Mouse (Mus musculus) MEL (cell line): ENCODE results near the gene Mettl27. TPM values are rescaled to one million over a fixed set of nuclear protein-coding genes. Genes with fewer than 3 reads are reported as not detected.

Source experiments
- DNase-seq: peaks from one replicate; pipeline ENCODE4 v3.0.0; 2011; ENCODE audit warnings: low read depth, low spot score
- H3K27ac ChIP-seq: 2 replicates; pipeline ENCODE4 v1.5.1; 2012; ENCODE audit warnings: low read depth, mild to moderate bottlenecking, control low read depth, low read length, moderate library complexity; ENCODE audit not compliant: control insufficient read depth
- H3K27me3 ChIP-seq, 2 experiments: fragments of 150-350 bp in 1 of 2; sonication (generic) in 1 of 2; 2 replicates each; pipeline ENCODE4 v1.6.1; 2012; ENCODE audit warnings: low read length in 2 of 2, mild to moderate bottlenecking in 2 of 2, improper control_type of control experiment in 1 of 2, moderate library complexity in 1 of 2; ENCODE audit not compliant: insufficient read depth in 2 of 2, control insufficient read depth in 1 of 2
- H3K36me3 ChIP-seq, 2 experiments: 2 replicates each; pipeline ENCODE4 v1.6.1; 2012 to 2014; ENCODE audit warnings: low read length in 2 of 2, improper control_type of control experiment in 1 of 2, inconsistent platforms in 1 of 2, mild to moderate bottlenecking in 1 of 2; ENCODE audit not compliant: insufficient read depth in 2 of 2, control insufficient read depth in 1 of 2
- H3K4me1 ChIP-seq, 2 experiments: fragments of 150-350 bp in 1 of 2; sonication (generic) in 1 of 2; 2 replicates each; pipeline ENCODE4 v1.6.1; 2012; ENCODE audit warnings: low read length in 2 of 2, improper control_type of control experiment in 1 of 2, mild to moderate bottlenecking in 1 of 2; ENCODE audit not compliant: insufficient read depth in 2 of 2, control insufficient read depth in 1 of 2
- H3K4me3 ChIP-seq, 2 experiments: fragments of 150-350 bp in 1 of 2; sonication (generic) in 1 of 2; 2 replicates each; pipeline ENCODE4 v1.5.1; 2012; ENCODE audit warnings: low read depth in 2 of 2, low read length in 2 of 2, mild to moderate bottlenecking in 2 of 2, moderate library complexity in 2 of 2, control low read depth in 1 of 2, improper control_type of control experiment in 1 of 2; ENCODE audit not compliant: control insufficient read depth in 1 of 2, insufficient read depth in 1 of 2
- H3K79me2 ChIP-seq: 2 replicates; pipeline ENCODE4 v1.6.1; 2012; ENCODE audit warnings: mild to moderate bottlenecking, low read length, moderate library complexity; ENCODE audit not compliant: control insufficient read depth, poor library complexity, insufficient read depth
- H3K9ac ChIP-seq: 2 replicates; pipeline ENCODE4 v1.6.1; 2012; ENCODE audit warnings: low read depth, mild to moderate bottlenecking, control low read depth, low read length, moderate library complexity; ENCODE audit not compliant: control insufficient read depth, poor library complexity, severe bottlenecking
- H3K9me3 ChIP-seq: fragments of 150-350 bp; sonication (generic); replicated peaks from 2 replicates; pipeline ENCODE4 v1.6.1; 2012; ENCODE audit warnings: mild to moderate bottlenecking, low read length, improper control_type of control experiment, moderate library complexity; ENCODE audit not compliant: insufficient read depth
- BHLHE40 ChIP-seq: IDR thresholded peaks from 2 replicates; pipeline ENCODE4 v1.6.1; 2012; ENCODE audit warnings: low read depth, mild to moderate bottlenecking, inconsistent platforms, low read length, improper control_type of control experiment, borderline replicate concordance
- CHD1 ChIP-seq: IDR thresholded peaks from 2 replicates; pipeline ENCODE4 v1.6.1; 2012; ENCODE audit warnings: low read depth, mild to moderate bottlenecking, inconsistent platforms, low read length, improper control_type of control experiment
- E2F4 ChIP-seq: IDR thresholded peaks from 2 replicates; pipeline ENCODE4 v1.6.1; 2011; ENCODE audit warnings: low read depth, low read length, improper control_type of control experiment, borderline replicate concordance
- ELF1 ChIP-seq: IDR thresholded peaks from 2 replicates; pipeline ENCODE4 v1.6.1; 2014; ENCODE audit warnings: low read depth, mild to moderate bottlenecking, inconsistent platforms, low read length, improper control_type of control experiment, moderate library complexity
- EP300 ChIP-seq, 2 experiments: IDR thresholded peaks; 2 replicates each; pipeline ENCODE4 v1.6.1; 2011; ENCODE audit warnings: improper control_type of control experiment in 2 of 2, low read length in 2 of 2, low read depth in 1 of 2, mild to moderate bottlenecking in 1 of 2
- GABPA ChIP-seq: IDR thresholded peaks from 2 replicates; pipeline ENCODE4 v1.6.1; 2012; ENCODE audit warnings: low read depth, mild to moderate bottlenecking, inconsistent platforms, low read length, improper control_type of control experiment, moderate library complexity
- GATA1 ChIP-seq: IDR thresholded peaks from 2 replicates; pipeline ENCODE4 v1.6.1; 2011; ENCODE audit warnings: low read depth, low read length, improper control_type of control experiment
- KAT2A ChIP-seq: conservative IDR thresholded peaks from 2 replicates; pipeline ENCODE4 v1.6.1; 2012; ENCODE audit warnings: low read depth, low read length, improper control_type of control experiment, inconsistent platforms
- MAFK ChIP-seq: IDR thresholded peaks from 2 replicates; pipeline ENCODE4 v1.6.1; 2011; ENCODE audit warnings: low read depth, mild to moderate bottlenecking, low read length, improper control_type of control experiment, borderline replicate concordance
- MAX ChIP-seq: IDR thresholded peaks from 2 replicates; pipeline ENCODE4 v1.6.1; 2011; ENCODE audit warnings: low read length, improper control_type of control experiment
- MEF2A ChIP-seq: IDR thresholded peaks from 2 replicates; pipeline ENCODE4 v1.6.1; 2014; ENCODE audit warnings: low read depth, mild to moderate bottlenecking, inconsistent platforms, low read length, improper control_type of control experiment; ENCODE audit not compliant: poor library complexity, insufficient replicate concordance, severe bottlenecking; ENCODE audit errors: extremely low read depth
- NELFE ChIP-seq: IDR thresholded peaks from 2 replicates; pipeline ENCODE4 v1.6.1; 2011; ENCODE audit warnings: low read depth, low read length, improper control_type of control experiment
- NRF1 ChIP-seq: IDR thresholded peaks from 2 replicates; pipeline ENCODE4 v1.6.1; 2014; ENCODE audit warnings: low read depth, mild to moderate bottlenecking, inconsistent platforms, low read length, improper control_type of control experiment, moderate library complexity; ENCODE audit not compliant: poor library complexity, insufficient read depth, severe bottlenecking
- POLR2A ChIP-seq, 2 experiments: IDR thresholded peaks; 2 replicates each; pipeline ENCODE4 v1.6.1; 2011 to 2012; ENCODE audit warnings: low read length in 2 of 2, mild to moderate bottlenecking in 2 of 2, control low read depth in 1 of 2, improper control_type of control experiment in 1 of 2, low read depth in 1 of 2, moderate library complexity in 1 of 2; ENCODE audit not compliant: control insufficient read depth in 1 of 2, insufficient read depth in 1 of 2, poor library complexity in 1 of 2
- SIN3A ChIP-seq: IDR thresholded peaks from 2 replicates; pipeline ENCODE4 v1.6.1; 2012; ENCODE audit warnings: low read length, improper control_type of control experiment, inconsistent platforms
- TAL1 ChIP-seq: IDR thresholded peaks from 2 replicates; pipeline ENCODE4 v1.6.1; 2012; ENCODE audit warnings: mild to moderate bottlenecking, inconsistent platforms, low read length, moderate library complexity, mixed read lengths
- TBP ChIP-seq: IDR thresholded peaks from 2 replicates; pipeline ENCODE4 v1.8.0; 2011; ENCODE audit warnings: low read depth, low read length, improper control_type of control experiment
- TCF12 ChIP-seq: IDR thresholded peaks from 2 replicates; pipeline ENCODE4 v1.6.1; 2014; ENCODE audit warnings: low read depth, mild to moderate bottlenecking, inconsistent platforms, low read length, improper control_type of control experiment, moderate library complexity
- UBTF ChIP-seq: IDR thresholded peaks from 2 replicates; pipeline ENCODE4 v1.6.1; 2012; ENCODE audit warnings: low read depth, mild to moderate bottlenecking, inconsistent platforms, low read length, improper control_type of control experiment, moderate library complexity, borderline replicate concordance; ENCODE audit not compliant: insufficient read depth
- USF1 ChIP-seq: IDR thresholded peaks from 2 replicates; pipeline ENCODE4 v1.6.1; 2014; ENCODE audit warnings: low read depth, mild to moderate bottlenecking, inconsistent platforms, low read length, improper control_type of control experiment, moderate library complexity
- USF2 ChIP-seq, 2 experiments: IDR thresholded peaks; 2 replicates each; pipeline ENCODE4 v1.6.1; 2011 to 2012; ENCODE audit warnings: improper control_type of control experiment in 2 of 2, low read length in 2 of 2, borderline replicate concordance in 1 of 2, inconsistent platforms in 1 of 2, low read depth in 1 of 2, mild to moderate bottlenecking in 1 of 2; ENCODE audit not compliant: insufficient read depth in 1 of 2
- polyA plus RNA-seq, 2 experiments: library from polyadenylated mRNA; stranded (reverse) in 1 of 2; unstranded in 1 of 2; fragments of >175 nt in 1 of 2; fragments of >200 nt in 1 of 2; gene quantifications; 2 replicates each; pipeline versions ENCODE4 v1.2.1 to v1.2.4; 2012; ENCODE audit warnings: low replicate concordance in 2 of 2, low read depth in 1 of 2; ENCODE audit not compliant: insufficient read length in 2 of 2, insufficient read depth in 1 of 2, missing spikeins in 1 of 2
- total RNA-seq: library from RNA; depleted of rRNA; stranded (reverse); fragments of 300-350 nt; gene quantifications from 2 replicates; pipeline ENCODE4 v1.2.3, GENCODE M21; 2012

Gene Mettl27
- total and polyA plus RNA-seq, 3 experiments, result 0.96 to 3.1 TPM; not detected in 1

GRCm38 (mm10) chr5:134914510-134914909, 17.7 kb upstream of the Mettl27 start:
- peak overlapping the region in 1 of 2 experiments; percentile 26; a peak in 2 of 4 replicates for H3K4me3 ChIP-seq
- no peak for DNase-seq
- peak overlapping the region; percentile 36; the same call in 1 of the 2 replicates for H3K9ac ChIP-seq
- peaks cover 0 to 31% of the 10 kb centered on the region in 2 experiments; a peak in 2 of 4 replicates for H3K36me3 ChIP-seq
- H3K27ac ChIP-seq, result peak overlapping the region; percentile 36
- TF ChIP-seq GATA1 (no peak), USF1 (no peak), MEF2A (no peak), TAL1 (no peak), SIN3A (no peak), EP300 (IDR thresholded peaks at IDR 0.05; ENCODE audit: low read depth in 1 of 2, low read length in 2 of 2) (no peak), E2F4 (no peak), CHD1 (no peak), ELF1 (no peak), NELFE (no peak), BHLHE40 (no peak), UBTF (no peak), NRF1 (no peak), MAFK (no peak), KAT2A (no peak), USF2 (IDR thresholded peaks at IDR 0.05; ENCODE audit: borderline replicate concordance in 1 of 2, insufficient read depth in 1 of 2, low read depth in 1 of 2, low read length in 2 of 2) (no peak)
- TF ChIP-seq, all 39 proteins: peak for 0
- no peaks in the 10 kb centered on the region for H3K27me3 ChIP-seq
- H3K79me2 ChIP-seq, result no peaks in the 10 kb centered on the region
- no peaks in the 10 kb centered on the region for H3K9me3 ChIP-seq
- H3K4me1 ChIP-seq, result peaks cover 22 to 48% of the 10 kb centered on the region in 2 experiments

DNA sequence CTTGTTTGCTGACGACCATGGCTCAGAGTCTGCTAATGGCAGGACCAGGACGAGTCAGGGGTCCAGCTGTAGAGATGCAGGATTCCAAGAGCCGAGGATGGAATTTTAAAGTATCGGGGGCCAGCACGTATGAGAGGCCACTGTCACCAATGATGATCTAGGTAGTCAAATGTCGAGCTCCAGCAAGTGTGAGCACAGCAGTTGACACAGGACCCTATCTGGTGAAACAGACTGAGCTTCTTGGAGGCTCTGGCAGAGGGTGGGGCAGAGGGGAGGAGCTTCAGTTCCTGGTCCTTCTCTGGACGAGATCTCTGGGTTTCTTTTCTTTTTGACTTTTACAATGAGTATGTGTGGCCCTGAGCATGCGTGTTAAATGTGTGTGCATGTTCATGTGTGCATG, 16.9 kb upstream of the Mettl27 start, which contains the start of gene Cldn13:
Gene Cldn13 (minus strand): TSS at position 216 of the 400 bp plus-strand sequence.
- Histone ChIP-seq H3K27ac (peak within 1 kb of the TSS; percentile 50), H3K4me3 (peak within 1 kb of the TSS; percentile 19 to 26), H3K4me1 (peaks cover 26 to 56% of the 10 kb centered on the region in 2 experiments), H3K9ac (peak within 1 kb of the TSS; percentile 36)
- TF ChIP-seq EP300 (IDR thresholded peaks at IDR 0.05; ENCODE audit: low read depth in 1 of 2, low read length in 2 of 2) (peak in 1 of 2 experiments; percentile 71; a peak in 2 of 4 replicates), GABPA (no peak), ELF1 (0 out of 2 replicates have a peak, but pooled peaks have one; percentile 20), TAL1 (peak; percentile 71), NRF1 (peak; percentile 64), NELFE (0 out of 2 replicates have a peak, but pooled peaks have one; percentile 27), MAX (no peak), TCF12 (peak; percentile 68), TBP (0 out of 2 replicates have a peak, but pooled peaks have one; percentile 36), USF1 (no peak), POLR2A (IDR thresholded peaks at IDR 0.05; ENCODE audit: control insufficient read depth in 1 of 2, insufficient read depth in 1 of 2, low read depth in 1 of 2, low read length in 2 of 2, poor library complexity in 1 of 2) (peak in 1 of 2 experiments; percentile 54; a peak in 1 of 4 replicates)
- TF ChIP-seq, all 39 proteins: peak for 8
- Histone ChIP-seq H3K36me3 (peaks cover 0 to 39% of the 10 kb centered on the region in 2 experiments; a peak in 2 of 4 replicates), H3K9me3 (no peaks in the 10 kb centered on the region), H3K27me3 (no peaks in the 10 kb centered on the region), H3K79me2 (no peaks in the 10 kb centered on the region)
- DNase-seq, result peak; percentile 87
